Mouse (Mus musculus): Measurements from ENCODE around the gene Zfp941.

GRCm38 (mm10) chr7:140840750-140841735, 19.1 kb upstream of the Zfp941 start:
- TF ChIP-seq CTCF (IDR thresholded peaks at IDR 0.05; ENCODE audit: extremely low read depth, insufficient read depth, insufficient read length, insufficient replicate concordance) (no peak), POLR2A (IDR thresholded peaks at IDR 0.05; ENCODE audit: low read depth, low read length) (no peak)

Data from spleen, adult 2 months (tissue).